Mouse (Mus musculus) C2C12 (cell line): Measurements from ENCODE around the gene Tuba1b. TPM values are rescaled to one million over a fixed set of nuclear protein-coding genes. Genes with fewer than 3 reads are reported as not detected.
"Not testable (repeated sequence)": the region's sequence is repeated elsewhere in the genome, so short reads cannot be mapped to it uniquely, and the experiment has no call there.

ENCODE experiments used
- H3K27me3 ChIP-seq: one replicate; pipeline ENCODE4 v1.6.1; 2011; ENCODE audit not compliant: control insufficient read depth, insufficient read depth, insufficient read length
- H3K36me3 ChIP-seq: one replicate; pipeline ENCODE4 v1.6.1; 2011; ENCODE audit not compliant: control insufficient read depth, insufficient read depth
- H3K4me3 ChIP-seq: one replicate; pipeline ENCODE4 v1.5.1; 2011; ENCODE audit warnings: mild to moderate bottlenecking, control low read depth; ENCODE audit not compliant: poor library complexity, insufficient read depth, severe bottlenecking
- H3K79me2 ChIP-seq: one replicate; pipeline ENCODE4 v1.6.1; 2011; ENCODE audit not compliant: control insufficient read depth, insufficient read depth
- H3K79me3 ChIP-seq: one replicate; pipeline ENCODE4 v1.6.1; 2011; ENCODE audit warnings: low read depth, control low read depth
- H3ac ChIP-seq: one replicate; pipeline ENCODE3; 2011; ENCODE audit warnings: low read depth; ENCODE audit not compliant: control insufficient read depth, insufficient read length
- CEBPB ChIP-seq: IDR thresholded peaks from one replicate; pipeline ENCODE4 v1.6.1; 2011; ENCODE audit warnings: low read depth, mild to moderate bottlenecking, control low read depth, moderate library complexity
- CTCF ChIP-seq: IDR thresholded peaks from one replicate; pipeline ENCODE4 v1.5.1; 2011; ENCODE audit not compliant: control insufficient read depth, insufficient read depth, insufficient read length
- FOSL1 ChIP-seq: IDR thresholded peaks from one replicate; pipeline ENCODE4 v1.8.0; 2011; ENCODE audit warnings: mild to moderate bottlenecking, low read length; ENCODE audit not compliant: poor library complexity, insufficient read depth, severe bottlenecking
- MAX ChIP-seq: IDR thresholded peaks from one replicate; pipeline ENCODE4 v1.6.1; 2011; ENCODE audit warnings: mild to moderate bottlenecking, control low read depth
- MYOD1 ChIP-seq: IDR thresholded peaks from one replicate; pipeline ENCODE4 v1.6.1; 2011; ENCODE audit warnings: low read depth; ENCODE audit not compliant: control insufficient read depth, insufficient read length
- MYOG ChIP-seq: IDR thresholded peaks from one replicate; pipeline ENCODE4 v1.6.1; 2011; ENCODE audit not compliant: control insufficient read depth, insufficient read length; ENCODE audit errors: extremely low read depth
- USF1 ChIP-seq: IDR thresholded peaks from one replicate; pipeline ENCODE4 v1.6.1; 2011; ENCODE audit warnings: low read depth, mild to moderate bottlenecking, control low read depth, moderate library complexity
- polyA plus RNA-seq: library from polyadenylated mRNA; unstranded; fragments of >200 nt; fragmentation: generic; extraction: Trizol; gene quantifications from one replicate; pipeline ENCODE4 v1.2.1, GENCODE M21; 2012; ENCODE audit warnings: missing spikeins

Tuba1b gene
- polyA plus RNA-seq, 1 experiment: 3,512 TPM

GRCm38 (mm10) chr15:98941539-98941938 lies 7.2 kb upstream of the Tuba1b start:
- no peak for TF ChIP-seq CTCF
- TF ChIP-seq MYOD1: no peak
- TF ChIP-seq MYOG: no peak
- TF ChIP-seq MAX: no peak
- TF ChIP-seq FOSL1: no peak
- TF ChIP-seq USF1: no peak
- no peak for TF ChIP-seq CEBPB
- Histone ChIP-seq H3K4me3 (no peak overlapping the region), H3K36me3 (no peaks in the 10 kb centered on the region), H3ac (no peak overlapping the region), H3K79me2 (no peaks in the 10 kb centered on the region), H3K79me3 (no peaks in the 10 kb centered on the region), H3K27me3 (no peaks in the 10 kb centered on the region)

GRCm38 (mm10) chr15:98940816-98941215 lies 6.5 kb upstream of the Tuba1b start:
- H3K4me3 ChIP-seq: no peak overlapping the region
- H3K27me3 ChIP-seq: no peaks in the 10 kb centered on the region
- no peaks in the 10 kb centered on the region for H3K79me3 ChIP-seq
- no peaks in the 10 kb centered on the region for H3K79me2 ChIP-seq
- TF ChIP-seq CTCF: no peak
- TF ChIP-seq MAX: no peak
- TF ChIP-seq USF1: no peak
- no peak for TF ChIP-seq CEBPB
- no peak for TF ChIP-seq FOSL1
- no peak for TF ChIP-seq MYOG
- TF ChIP-seq MYOD1: no peak
- H3K36me3 ChIP-seq: no peaks in the 10 kb centered on the region
- no peak overlapping the region for H3ac ChIP-seq

GRCm38 (mm10) chr15:98933833-98934216 lies 540 bp downstream of the Tuba1b start:
- Histone ChIP-seq H3K36me3 (peaks cover 19% of the 10 kb centered on the region), H3K79me3 (peaks cover 24% of the 10 kb centered on the region), H3K79me2 (peaks cover 46% of the 10 kb centered on the region), H3ac (peak overlapping the region; percentile 95), H3K27me3 (no peaks in the 10 kb centered on the region), H3K4me3 (peak overlapping the region; percentile 92)
- no peak for TF ChIP-seq USF1
- peak; percentile 84 for TF ChIP-seq MAX

GRCm38 (mm10) chr15:98933004-98933671 lies 1.2 kb downstream of the Tuba1b start:
- Histone ChIP-seq H3K4me3 (peak overlapping the region; percentile 92), H3ac (peak overlapping the region; percentile 95), H3K79me2 (peaks cover 46% of the 10 kb centered on the region), H3K36me3 (peaks cover 19% of the 10 kb centered on the region), H3K79me3 (peaks cover 24% of the 10 kb centered on the region)
- peak; percentile 55 for TF ChIP-seq USF1
- peak; percentile 88 for TF ChIP-seq MAX
- not testable (repeated sequence) for H3K27me3 ChIP-seq

GRCm38 (mm10) chr15:98930998-98931397 lies 3.4 kb downstream of the Tuba1b start:
- Histone ChIP-seq H3K4me3 (no peak overlapping the region), H3K79me3 (peaks cover 24% of the 10 kb centered on the region), H3K36me3 (peaks cover 19% of the 10 kb centered on the region), H3K79me2 (peaks cover 46% of the 10 kb centered on the region), H3ac (peak overlapping the region; percentile 0), H3K27me3 (no peaks in the 10 kb centered on the region)
- TF ChIP-seq USF1 (no peak), FOSL1 (no peak), MYOD1 (no peak)

- Histone ChIP-seq H3K36me3 (peaks cover 19% of the 10 kb centered on the region), H3ac (no peak overlapping the region), H3K79me2 (peaks cover 46% of the 10 kb centered on the region), H3K79me3 (peaks cover 24% of the 10 kb centered on the region), H3K27me3 (no peaks in the 10 kb centered on the region), H3K4me3 (no peak overlapping the region)
- TF ChIP-seq MAX (peak; percentile 5), MYOD1 (no peak), CTCF (no peak)
Observed at GRCm38 (mm10) chr15:98930017-98930734, 4.2 kb downstream of the Tuba1b start.
